Mouse (Mus musculus) stomach, postnatal 0 days (tissue): ENCODE measurements around the gene Atp6v1g1.

ENCODE experiments used
- CTCF ChIP-seq: IDR thresholded peaks from 2 replicates; pipeline ENCODE4 v1.5.1; 2016; ENCODE audit warnings: antibody characterized with exemption, low read depth, mild to moderate bottlenecking, moderate library complexity
- EP300 ChIP-seq: optimal IDR thresholded peaks from 2 replicates; pipeline ENCODE3; 2016; ENCODE audit warnings: antibody characterized with exemption

DNA sequence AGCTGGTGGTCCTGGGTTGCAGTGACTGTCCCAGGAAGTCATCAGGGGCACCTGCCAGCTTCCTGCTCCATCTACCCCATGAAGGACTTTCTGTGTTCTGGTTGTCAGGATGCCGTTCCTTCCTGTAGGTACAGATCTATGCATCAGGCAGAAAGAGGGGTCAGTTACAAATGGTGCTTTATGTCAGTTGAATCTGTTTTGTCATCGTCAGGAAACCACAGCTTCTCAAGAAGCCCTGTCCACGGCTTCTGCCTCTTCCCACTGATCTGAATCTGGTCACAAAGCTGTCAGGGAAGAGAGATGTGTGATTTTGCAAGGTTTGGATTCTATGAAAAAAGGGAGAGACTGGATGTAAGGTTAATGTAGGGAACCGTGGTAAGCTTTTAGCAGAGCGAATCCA is 29.6 kb upstream of the Atp6v1g1 start:
- TF ChIP-seq CTCF (no peak), EP300 (no peak)
